Mouse (Mus musculus): ENCODE measurements at regions not wholly inside any gene's neighbourhood (a gene's known extent, or its start where the extent isn't known, plus 50 kb on each side); places are given as distances from the start of the nearest gene placed in this dataset.

GRCm38 (mm10) chr6:31048920-31049576, 90.2 kb upstream of the Klf14 start:
- H3K27ac ChIP-seq (replicated peaks in 1 of 2; ENCODE audit: control insufficient read depth in 1 of 2, insufficient read depth in 1 of 2, low read depth in 2 of 2, low read length in 2 of 2), result no peak overlapping the region
- 60% methylated on average over 11 of the region's 11 CpGs for WGBS
- no peak overlapping the region for H3K9ac ChIP-seq (ENCODE audit: low read length)
- H3K9me3 ChIP-seq (ENCODE audit: control insufficient read depth, low read length), result no peaks in the 10 kb centered on the region
- no peaks in the 10 kb centered on the region for H3K36me3 ChIP-seq (ENCODE audit: control insufficient read depth, insufficient read depth, low read length)
- H3K4me2 ChIP-seq (ENCODE audit: low read length), result no peak overlapping the region
- ATAC-seq (ENCODE audit: insufficient number of reproducible peaks, insufficient read depth, low FRiP score, low read depth), result no peak
- H3K27me3 ChIP-seq (ENCODE audit: control insufficient read depth, insufficient read depth, low read length), result no peaks in the 10 kb centered on the region
- no peaks in the 10 kb centered on the region for H3K4me1 ChIP-seq (ENCODE audit: control insufficient read depth in 2 of 2, insufficient read depth in 2 of 2, low read length in 2 of 2)
- H3K4me3 ChIP-seq (ENCODE audit: control insufficient read depth in 1 of 2, insufficient read depth in 1 of 2, low read depth in 1 of 2, low read length in 2 of 2), result no peak overlapping the region

- H3K9ac ChIP-seq (ENCODE audit: low read length), result no peak overlapping the region
- H3K36me3 ChIP-seq (ENCODE audit: control insufficient read depth, insufficient read depth, low read length), result no peaks in the 10 kb centered on the region
- H3K4me1 ChIP-seq (ENCODE audit: control insufficient read depth in 2 of 2, insufficient read depth in 2 of 2, low read length in 2 of 2), result no peaks in the 10 kb centered on the region
- no peaks in the 10 kb centered on the region for H3K27me3 ChIP-seq (ENCODE audit: control insufficient read depth, insufficient read depth, low read length)
- 54% methylated on average over 5 of the region's 5 CpGs for WGBS
- no peak overlapping the region for H3K4me2 ChIP-seq (ENCODE audit: low read length)
- H3K27ac ChIP-seq (replicated peaks in 1 of 2; ENCODE audit: control insufficient read depth in 1 of 2, insufficient read depth in 1 of 2, low read depth in 2 of 2, low read length in 2 of 2), result no peak overlapping the region
- H3K4me3 ChIP-seq (ENCODE audit: control insufficient read depth in 1 of 2, insufficient read depth in 1 of 2, low read depth in 1 of 2, low read length in 2 of 2), result no peak overlapping the region
- H3K9me3 ChIP-seq (ENCODE audit: control insufficient read depth, low read length), result no peaks in the 10 kb centered on the region
- no peak for ATAC-seq (ENCODE audit: insufficient number of reproducible peaks, insufficient read depth, low FRiP score, low read depth)
Measured at GRCm38 (mm10) chr6:31050831-31051230, 92.0 kb upstream of the Klf14 start.

GRCm38 (mm10) chr6:31051771-31052170, 92.9 kb upstream of the Klf14 start:
- Histone ChIP-seq H3K4me3 (ENCODE audit: control insufficient read depth in 1 of 2, insufficient read depth in 1 of 2, low read depth in 1 of 2, low read length in 2 of 2) (no peak overlapping the region), H3K9ac (ENCODE audit: low read length) (no peak overlapping the region), H3K36me3 (ENCODE audit: control insufficient read depth, insufficient read depth, low read length) (no peaks in the 10 kb centered on the region), H3K27me3 (ENCODE audit: control insufficient read depth, insufficient read depth, low read length) (no peaks in the 10 kb centered on the region), H3K4me1 (ENCODE audit: control insufficient read depth in 2 of 2, insufficient read depth in 2 of 2, low read length in 2 of 2) (no peaks in the 10 kb centered on the region), H3K4me2 (ENCODE audit: low read length) (no peak overlapping the region), H3K27ac (replicated peaks in 1 of 2; ENCODE audit: control insufficient read depth in 1 of 2, insufficient read depth in 1 of 2, low read depth in 2 of 2, low read length in 2 of 2) (no peak overlapping the region), H3K9me3 (ENCODE audit: control insufficient read depth, low read length) (no peaks in the 10 kb centered on the region)
- 73% methylated on average over 6 of the region's 6 CpGs for WGBS
- no peak for ATAC-seq (ENCODE audit: insufficient number of reproducible peaks, insufficient read depth, low FRiP score, low read depth)

- Histone ChIP-seq H3K4me1 (ENCODE audit: control insufficient read depth in 2 of 2, insufficient read depth in 2 of 2, low read length in 2 of 2) (no peaks in the 10 kb centered on the region), H3K9ac (ENCODE audit: low read length) (no peak overlapping the region), H3K27ac (replicated peaks in 1 of 2; ENCODE audit: control insufficient read depth in 1 of 2, insufficient read depth in 1 of 2, low read depth in 2 of 2, low read length in 2 of 2) (no peak overlapping the region), H3K9me3 (ENCODE audit: control insufficient read depth, low read length) (no peaks in the 10 kb centered on the region), H3K27me3 (ENCODE audit: control insufficient read depth, insufficient read depth, low read length) (no peaks in the 10 kb centered on the region), H3K4me3 (ENCODE audit: control insufficient read depth in 1 of 2, insufficient read depth in 1 of 2, low read depth in 1 of 2, low read length in 2 of 2) (no peak overlapping the region), H3K4me2 (ENCODE audit: low read length) (no peak overlapping the region), H3K36me3 (ENCODE audit: control insufficient read depth, insufficient read depth, low read length) (no peaks in the 10 kb centered on the region)
- 8% methylated on average over 8 of the region's 8 CpGs for WGBS
- no peak for ATAC-seq (ENCODE audit: insufficient number of reproducible peaks, insufficient read depth, low FRiP score, low read depth)
Measured at GRCm38 (mm10) chr6:31053003-31053402, 94.1 kb upstream of the Klf14 start.

GRCm38 (mm10) chr6:31056786-31057566, 98.1 kb upstream of the Klf14 start:
- H3K4me1 ChIP-seq (ENCODE audit: control insufficient read depth in 2 of 2, insufficient read depth in 2 of 2, low read length in 2 of 2), result no peaks in the 10 kb centered on the region
- H3K27ac ChIP-seq (replicated peaks in 1 of 2; ENCODE audit: control insufficient read depth in 1 of 2, insufficient read depth in 1 of 2, low read depth in 2 of 2, low read length in 2 of 2), result no peak overlapping the region
- H3K4me3 ChIP-seq (ENCODE audit: control insufficient read depth in 1 of 2, insufficient read depth in 1 of 2, low read depth in 1 of 2, low read length in 2 of 2), result no peak overlapping the region
- no peak for ATAC-seq (ENCODE audit: insufficient number of reproducible peaks, insufficient read depth, low FRiP score, low read depth)
- no peaks in the 10 kb centered on the region for H3K36me3 ChIP-seq (ENCODE audit: control insufficient read depth, insufficient read depth, low read length)
- no peaks in the 10 kb centered on the region for H3K27me3 ChIP-seq (ENCODE audit: control insufficient read depth, insufficient read depth, low read length)
- no peaks in the 10 kb centered on the region for H3K9me3 ChIP-seq (ENCODE audit: control insufficient read depth, low read length)
- no peak overlapping the region for H3K9ac ChIP-seq (ENCODE audit: low read length)
- 72% methylated on average over 12 of the region's 12 CpGs for WGBS
- no peak overlapping the region for H3K4me2 ChIP-seq (ENCODE audit: low read length)

GRCm38 (mm10) chr6:31058299-31058698, 99.4 kb upstream of the Klf14 start:
- no peak overlapping the region for H3K4me2 ChIP-seq (ENCODE audit: low read length)
- H3K27me3 ChIP-seq (ENCODE audit: control insufficient read depth, insufficient read depth, low read length), result no peaks in the 10 kb centered on the region
- H3K36me3 ChIP-seq (ENCODE audit: control insufficient read depth, insufficient read depth, low read length), result no peaks in the 10 kb centered on the region
- no peak overlapping the region for H3K9ac ChIP-seq (ENCODE audit: low read length)
- ATAC-seq (ENCODE audit: insufficient number of reproducible peaks, insufficient read depth, low FRiP score, low read depth), result no peak
- no peak overlapping the region for H3K27ac ChIP-seq (replicated peaks in 1 of 2; ENCODE audit: control insufficient read depth in 1 of 2, insufficient read depth in 1 of 2, low read depth in 2 of 2, low read length in 2 of 2)
- H3K9me3 ChIP-seq (ENCODE audit: control insufficient read depth, low read length), result no peaks in the 10 kb centered on the region
- no peaks in the 10 kb centered on the region for H3K4me1 ChIP-seq (ENCODE audit: control insufficient read depth in 2 of 2, insufficient read depth in 2 of 2, low read length in 2 of 2)
- no peak overlapping the region for H3K4me3 ChIP-seq (ENCODE audit: control insufficient read depth in 1 of 2, insufficient read depth in 1 of 2, low read depth in 1 of 2, low read length in 2 of 2)
- WGBS, result 77% methylated on average over 1 of the region's 1 CpGs

GRCm38 (mm10) chr6:31058961-31059360, 100.1 kb upstream of the Klf14 start:
- WGBS, result 78% methylated on average over 3 of the region's 3 CpGs

More at GRCm38 (mm10) chr6:31058961-31059360, 100.1 kb upstream of the Klf14 start:
- Histone ChIP-seq H3K27ac (replicated peaks in 1 of 2; ENCODE audit: control insufficient read depth in 1 of 2, insufficient read depth in 1 of 2, low read depth in 2 of 2, low read length in 2 of 2) (no peak overlapping the region), H3K4me2 (ENCODE audit: low read length) (no peak overlapping the region), H3K4me3 (ENCODE audit: control insufficient read depth in 1 of 2, insufficient read depth in 1 of 2, low read depth in 1 of 2, low read length in 2 of 2) (no peak overlapping the region), H3K4me1 (ENCODE audit: control insufficient read depth in 2 of 2, insufficient read depth in 2 of 2, low read length in 2 of 2) (no peaks in the 10 kb centered on the region), H3K9me3 (ENCODE audit: control insufficient read depth, low read length) (no peaks in the 10 kb centered on the region), H3K36me3 (ENCODE audit: control insufficient read depth, insufficient read depth, low read length) (no peaks in the 10 kb centered on the region), H3K9ac (ENCODE audit: low read length) (no peak overlapping the region), H3K27me3 (ENCODE audit: control insufficient read depth, insufficient read depth, low read length) (no peaks in the 10 kb centered on the region)
- no peak for ATAC-seq (ENCODE audit: insufficient number of reproducible peaks, insufficient read depth, low FRiP score, low read depth)
